Mouse (Mus musculus) forebrain, postnatal 0 days (tissue): Measurements from ENCODE around the gene Mesp2. TPM values are rescaled to one million over a fixed set of nuclear protein-coding genes. Genes with fewer than 3 reads are reported as not detected.

Experiments used
- ATAC-seq: fragments of 200-750 bp; cut with Nextera tagmentation; 2 replicates; pipeline ENCODE4 v1.8.0; 2017; ENCODE audit warnings: mild to moderate bottlenecking, moderate library complexity
- DNase-seq: peaks from one replicate; pipeline ENCODE4 v3.0.0-alpha.2; 2015
- H3K27ac ChIP-seq: fragments of 300-500 bp; sonication (generic); 2 replicates; pipeline ENCODE4 v1.5.1; 2014; ENCODE audit warnings: low read depth, mild to moderate bottlenecking, antibody characterized with exemption, low read length, moderate library complexity, mixed read lengths
- H3K27me3 ChIP-seq: fragments of 300-500 bp; sonication (generic); 2 replicates; pipeline ENCODE4 v1.6.1; 2014; ENCODE audit warnings: mild to moderate bottlenecking, low read length, mixed read lengths; ENCODE audit not compliant: insufficient read depth
- H3K36me3 ChIP-seq: fragments of 300-500 bp; sonication (generic); 2 replicates; pipeline ENCODE4 v1.6.1; 2014; ENCODE audit warnings: mild to moderate bottlenecking, moderate library complexity; ENCODE audit not compliant: insufficient read depth
- H3K4me1 ChIP-seq: fragments of 300-500 bp; sonication (generic); 2 replicates; pipeline ENCODE4 v1.6.1; 2014; ENCODE audit warnings: antibody characterized with exemption; ENCODE audit not compliant: insufficient read depth
- H3K4me2 ChIP-seq: fragments of 300-500 bp; sonication (generic); 2 replicates; pipeline ENCODE4 v1.6.1; 2014; ENCODE audit warnings: low read depth, mild to moderate bottlenecking, moderate library complexity
- H3K4me3 ChIP-seq: fragments of 300-500 bp; sonication (generic); 2 replicates; pipeline ENCODE4 v1.5.1; 2014; ENCODE audit warnings: low read depth, low read length, mixed read lengths
- H3K9ac ChIP-seq: fragments of 300-500 bp; sonication (generic); 2 replicates; pipeline ENCODE4 v1.6.1; 2014; ENCODE audit warnings: mild to moderate bottlenecking
- H3K9me3 ChIP-seq: fragments of 300-500 bp; sonication (generic); 2 replicates; pipeline ENCODE4 v1.6.1; 2016; ENCODE audit warnings: low read length
- CTCF ChIP-seq: sonication (generic); IDR thresholded peaks from 2 replicates; pipeline ENCODE4 v1.5.1; 2016; ENCODE audit warnings: antibody characterized with exemption, control low read depth, low read depth
- WGBS: fragments of 180-500 bp; shearing (Covaris S2); extraction: QIAGEN DNeasy Blood & Tissue Kit; methylation state at CpG from one replicate; pipeline ENCODE4 v1.1.7; 2014; 5-methylcytosine and 5-hydroxymethylcytosine counted together
- polyA plus RNA-seq: library from polyadenylated mRNA; unstranded; fragments of >200 nt; fragmentation: Nextera tagmentation; extraction: Ambion mirVana; gene quantifications from 2 replicates; pipeline ENCODE4 v1.2.1, GENCODE M21; 2015
- total RNA-seq: library from RNA; depleted of rRNA; stranded (reverse); fragments of >200 nt; gene quantifications from 2 replicates; pipeline ENCODE4 v1.2.3, GENCODE M21; 2014; rRNA removed

Mesp2 gene
- 0.77 and 1.00 TPM in 2 replicates for total RNA-seq
- polyA plus RNA-seq: 2.1 TPM in 2 replicates

GRCm38 (mm10) chr7:79810611-79811506 lies at the start of gene Mesp2:
TSS of gene Mesp2 (plus strand) at chr7:79810727.
- TF ChIP-seq CTCF: peak; percentile 36
- Histone ChIP-seq H3K4me1 (no peaks in the 10 kb centered on the region; the same call in 1 of the 2 replicates), H3K4me2 (peak within 1 kb of the TSS; percentile 54), H3K36me3 (no peaks in the 10 kb centered on the region), H3K9ac (peak within 1 kb of the TSS; percentile 57), H3K27me3 (no peaks in the 10 kb centered on the region), H3K9me3 (no peaks in the 10 kb centered on the region), H3K27ac (no peak within 1 kb of the TSS), H3K4me3 (peak within 1 kb of the TSS; percentile 38)
- WGBS: 21% methylated on average over 71 of the region's 71 CpGs
- DNase-seq (peak; percentile 90), ATAC-seq (peak; percentile 83)

- H3K27me3 ChIP-seq: no peaks in the 10 kb centered on the region
- ATAC-seq: no peak
- no peak overlapping the region for H3K4me3 ChIP-seq
- no peak overlapping the region for H3K9ac ChIP-seq
- H3K27ac ChIP-seq: no peak overlapping the region
- H3K4me1 ChIP-seq: no peaks in the 10 kb centered on the region
- H3K36me3 ChIP-seq: no peaks in the 10 kb centered on the region
- DNase-seq: no peak
- no peak overlapping the region for H3K4me2 ChIP-seq
- WGBS: 72% methylated on average over 5 of the region's 5 CpGs
- no peak for TF ChIP-seq CTCF
- H3K9me3 ChIP-seq: no peaks in the 10 kb centered on the region
Measured at GRCm38 (mm10) chr7:79761124-79761876, 49.2 kb upstream of the Mesp2 start.

- Histone ChIP-seq H3K9me3 (no peaks in the 10 kb centered on the region), H3K27ac (no peak overlapping the region), H3K4me3 (no peak overlapping the region), H3K9ac (no peak overlapping the region), H3K36me3 (no peaks in the 10 kb centered on the region), H3K4me2 (no peak overlapping the region), H3K27me3 (no peaks in the 10 kb centered on the region), H3K4me1 (no peaks in the 10 kb centered on the region)
- no peak for DNase-seq
- TF ChIP-seq CTCF: no peak
- ATAC-seq: no peak
- 83% methylated on average over 8 of the region's 8 CpGs for WGBS
Measured at GRCm38 (mm10) chr7:79762106-79762505, 48.4 kb upstream of the Mesp2 start.

- 40% methylated on average over 1 of the region's 1 CpGs for WGBS
- H3K4me2 ChIP-seq: no peak overlapping the region
- H3K4me3 ChIP-seq: no peak overlapping the region
- no peak overlapping the region for H3K9ac ChIP-seq
- ATAC-seq (no peak), DNase-seq (no peak)
- H3K27me3 ChIP-seq: no peaks in the 10 kb centered on the region
- H3K4me1 ChIP-seq: no peaks in the 10 kb centered on the region
- no peaks in the 10 kb centered on the region for H3K36me3 ChIP-seq
- no peak overlapping the region for H3K27ac ChIP-seq
- H3K9me3 ChIP-seq: no peaks in the 10 kb centered on the region
- TF ChIP-seq CTCF: no peak
Measured at GRCm38 (mm10) chr7:79765991-79766390, 44.5 kb upstream of the Mesp2 start.

- Histone ChIP-seq H3K4me3 (no peak overlapping the region), H3K27me3 (no peaks in the 10 kb centered on the region), H3K9ac (no peak overlapping the region), H3K4me1 (no peaks in the 10 kb centered on the region), H3K9me3 (no peaks in the 10 kb centered on the region), H3K27ac (no peak overlapping the region), H3K4me2 (no peak overlapping the region), H3K36me3 (no peaks in the 10 kb centered on the region)
- DNase-seq: no peak
- WGBS: 87% methylated on average over 3 of the region's 3 CpGs
- no peak for TF ChIP-seq CTCF
- no peak for ATAC-seq
Measured at GRCm38 (mm10) chr7:79769664-79770063, 40.9 kb upstream of the Mesp2 start.

GRCm38 (mm10) chr7:79771561-79772512 lies 38.7 kb upstream of the Mesp2 start:
- DNase-seq (no peak), ATAC-seq (no peak)
- WGBS: 46% methylated on average over 15 of the region's 15 CpGs
- Histone ChIP-seq H3K27ac (no peak overlapping the region), H3K9me3 (no peaks in the 10 kb centered on the region), H3K9ac (no peak overlapping the region), H3K36me3 (no peaks in the 10 kb centered on the region), H3K27me3 (no peaks in the 10 kb centered on the region), H3K4me1 (no peaks in the 10 kb centered on the region), H3K4me2 (no peak overlapping the region), H3K4me3 (no peak overlapping the region)
- TF ChIP-seq CTCF: no peak
